Mouse (Mus musculus) cerebellum, adult 11 months (tissue): ENCODE measurements around the gene Ap2s1.
A peak's percentile ranks its signal among the peaks of the same experiment; 100 is the strongest.
"Not testable (repeated sequence)": the region's sequence is repeated elsewhere in the genome, so short reads cannot be mapped to it uniquely, and the experiment has no call there.

Source experiments
- DNase-seq: peaks from one replicate; pipeline ENCODE4 v3.0.0; 2022

Ap2s1 gene

DNA sequence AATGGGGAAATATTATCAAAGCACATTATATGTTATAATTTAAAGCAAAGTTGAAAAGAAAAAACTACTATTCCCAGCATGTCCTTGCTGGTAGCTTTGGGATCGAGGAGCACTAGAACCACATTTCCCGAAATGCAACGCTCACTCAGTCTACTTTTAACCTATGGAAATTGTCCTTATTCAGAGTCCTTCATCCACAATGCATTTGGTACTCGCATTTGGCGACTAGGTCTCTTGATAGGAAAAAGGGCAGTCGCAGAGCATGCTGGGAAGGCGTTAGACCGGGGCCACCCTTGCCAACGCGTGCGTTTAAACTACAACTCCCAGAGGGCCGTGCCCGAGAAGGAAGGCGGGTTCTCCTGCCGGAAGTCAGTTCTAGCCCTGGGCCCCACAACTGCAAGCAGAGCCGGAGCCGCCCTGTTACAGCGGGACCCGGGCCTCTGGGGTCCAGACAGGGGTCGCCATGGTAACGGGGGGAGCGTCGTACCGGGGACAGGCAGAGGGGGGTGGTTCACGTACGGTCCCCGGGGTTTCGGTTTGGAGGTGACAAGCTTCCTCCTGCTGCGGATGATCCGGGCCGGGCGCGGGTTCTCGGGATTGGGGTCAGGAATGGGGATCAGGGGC is at the start of gene Ap2s1:
Gene Ap2s1 (plus strand): TSS at position 338 of the 624 bp plus-strand sequence.
- peak; percentile 97 for DNase-seq

DNA sequence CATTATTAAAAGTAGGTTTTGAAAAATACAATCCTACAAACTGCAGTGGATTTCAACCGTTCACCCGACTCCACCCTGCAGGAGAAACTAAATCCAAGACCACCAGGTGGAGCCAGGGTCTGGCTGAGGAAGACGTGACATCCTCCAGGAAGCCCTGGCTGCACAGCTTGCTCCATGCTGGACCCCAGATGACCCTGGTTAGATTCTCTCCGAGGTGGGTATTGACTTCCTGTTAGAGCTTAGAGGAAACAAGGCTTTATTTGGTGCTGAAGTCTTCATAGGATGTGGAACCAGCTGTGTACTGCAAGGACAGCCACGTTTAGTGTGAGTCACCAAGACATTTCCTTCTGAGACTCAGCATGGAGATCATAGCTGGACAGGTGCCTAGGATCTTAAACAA is 49.0 kb upstream of the Ap2s1 start:
- DNase-seq = no peak

DNA sequence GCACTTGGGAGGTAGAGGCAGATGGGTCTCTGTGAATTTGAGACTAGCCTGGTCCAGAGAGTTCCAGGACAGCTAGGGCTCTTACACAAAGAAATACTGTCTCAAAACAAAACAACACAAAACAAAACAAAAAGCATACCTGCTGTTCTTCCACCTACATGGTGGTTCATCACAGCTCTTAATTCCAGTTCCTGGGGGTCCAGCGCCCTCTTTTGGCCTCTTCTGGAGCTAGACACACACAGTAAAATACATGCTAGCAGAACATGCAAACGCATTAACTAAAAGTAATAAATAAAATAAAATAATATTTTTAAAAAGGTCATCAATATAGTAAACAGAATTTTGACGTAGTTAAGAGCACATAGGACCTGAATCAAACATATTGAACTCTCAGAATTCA is 43.2 kb upstream of the Ap2s1 start:
- no peak for DNase-seq

DNA sequence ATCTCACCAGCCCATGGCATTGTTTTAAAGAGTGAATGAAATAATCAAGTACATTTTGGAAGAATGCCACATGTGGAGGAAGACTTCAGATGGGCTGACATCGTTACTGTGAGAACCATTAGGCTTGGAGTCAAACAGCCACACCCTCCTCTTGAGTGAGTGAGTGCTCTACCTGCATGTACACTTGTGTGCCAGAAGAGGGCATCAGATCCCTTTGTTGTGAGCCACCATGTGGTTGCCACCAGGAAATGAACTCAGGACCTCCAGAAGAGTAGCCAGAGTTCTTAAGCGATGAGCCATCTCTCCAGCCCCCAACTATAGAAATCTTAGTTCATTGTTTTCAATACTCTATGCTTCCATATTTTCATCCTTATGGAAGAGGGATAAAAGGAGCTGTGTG is 39.2 kb upstream of the Ap2s1 start:
- DNase-seq = no peak

DNA sequence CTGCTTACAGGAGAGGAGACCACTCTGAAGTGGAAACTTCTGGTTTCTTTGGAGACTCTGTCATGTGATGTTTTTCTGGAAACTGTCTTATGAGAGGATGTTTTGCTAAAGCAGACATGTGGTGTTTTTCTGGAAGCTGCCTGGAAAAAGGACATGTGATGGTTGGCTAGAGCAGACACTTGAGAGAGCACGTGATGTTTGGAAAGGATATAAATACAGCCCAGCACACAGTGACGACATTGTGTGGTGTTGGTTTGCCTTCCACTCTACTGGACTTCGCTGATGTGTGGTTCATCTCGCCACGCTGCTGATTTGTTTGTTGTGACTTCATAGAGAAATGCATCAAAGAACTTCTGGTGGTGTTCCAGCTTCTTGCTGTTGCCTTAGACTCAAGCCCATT is 37.6 kb upstream of the Ap2s1 start:
- no peak for DNase-seq

DNA sequence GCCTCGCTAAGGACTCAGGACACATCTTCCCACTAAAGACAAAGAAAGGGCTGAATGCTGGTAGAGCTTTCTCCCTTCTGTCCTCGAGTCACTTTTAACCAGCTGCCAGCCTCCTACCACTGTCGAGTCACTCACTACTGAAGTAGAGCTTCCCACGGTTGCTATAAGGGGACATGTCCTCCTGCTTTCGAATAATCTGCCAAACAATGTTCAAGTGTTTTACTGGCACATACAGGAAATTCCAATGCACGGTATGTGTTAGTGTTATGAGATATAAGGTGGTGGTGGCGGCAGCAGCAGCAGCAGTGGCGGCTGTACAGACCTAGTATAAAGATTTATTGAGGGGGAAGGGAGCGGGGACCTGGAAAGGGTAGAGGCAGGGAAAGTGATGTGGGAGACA is 31.8 kb upstream of the Ap2s1 start:
- no peak for DNase-seq

DNA sequence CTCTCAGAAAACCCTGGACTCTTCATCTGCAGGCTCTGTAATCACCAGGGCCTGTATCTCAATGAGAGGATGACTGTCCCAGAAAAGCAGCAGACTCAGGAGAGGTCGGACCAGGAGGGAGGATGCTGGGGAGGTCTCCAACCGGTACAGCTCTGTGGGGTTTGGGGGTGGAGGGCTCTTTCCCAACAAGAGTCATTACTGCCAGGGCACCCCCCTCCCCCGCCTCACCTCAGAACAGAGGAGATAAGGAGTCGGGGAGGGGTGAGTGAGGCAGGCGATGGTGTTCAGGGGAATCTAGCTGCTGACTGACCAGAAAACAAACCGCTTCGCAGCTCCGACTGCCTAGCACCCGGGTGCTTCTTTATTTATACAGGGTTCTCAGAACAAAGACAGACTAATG is 30.0 kb upstream of the Ap2s1 start:
- no peak for DNase-seq

DNA sequence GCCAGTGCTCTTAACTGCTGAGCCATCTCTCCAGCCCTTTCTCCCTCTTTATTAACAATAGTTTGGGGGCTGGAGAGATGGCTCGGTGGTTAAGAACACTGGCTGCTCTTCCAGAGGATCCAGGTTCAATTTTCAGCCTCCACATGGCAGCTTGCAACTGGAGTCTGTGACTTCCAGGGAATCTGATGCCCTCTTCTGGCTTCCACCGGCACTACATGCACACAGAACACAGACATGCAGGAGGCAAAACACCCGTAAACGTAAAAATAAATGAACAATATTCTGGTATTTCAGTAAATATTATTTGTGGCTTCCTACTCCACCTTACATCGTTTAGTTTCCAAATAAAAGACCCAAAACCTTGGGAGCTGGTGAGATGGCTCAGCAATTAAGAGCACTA is 27.6 kb upstream of the Ap2s1 start:
- no peak for DNase-seq

DNA sequence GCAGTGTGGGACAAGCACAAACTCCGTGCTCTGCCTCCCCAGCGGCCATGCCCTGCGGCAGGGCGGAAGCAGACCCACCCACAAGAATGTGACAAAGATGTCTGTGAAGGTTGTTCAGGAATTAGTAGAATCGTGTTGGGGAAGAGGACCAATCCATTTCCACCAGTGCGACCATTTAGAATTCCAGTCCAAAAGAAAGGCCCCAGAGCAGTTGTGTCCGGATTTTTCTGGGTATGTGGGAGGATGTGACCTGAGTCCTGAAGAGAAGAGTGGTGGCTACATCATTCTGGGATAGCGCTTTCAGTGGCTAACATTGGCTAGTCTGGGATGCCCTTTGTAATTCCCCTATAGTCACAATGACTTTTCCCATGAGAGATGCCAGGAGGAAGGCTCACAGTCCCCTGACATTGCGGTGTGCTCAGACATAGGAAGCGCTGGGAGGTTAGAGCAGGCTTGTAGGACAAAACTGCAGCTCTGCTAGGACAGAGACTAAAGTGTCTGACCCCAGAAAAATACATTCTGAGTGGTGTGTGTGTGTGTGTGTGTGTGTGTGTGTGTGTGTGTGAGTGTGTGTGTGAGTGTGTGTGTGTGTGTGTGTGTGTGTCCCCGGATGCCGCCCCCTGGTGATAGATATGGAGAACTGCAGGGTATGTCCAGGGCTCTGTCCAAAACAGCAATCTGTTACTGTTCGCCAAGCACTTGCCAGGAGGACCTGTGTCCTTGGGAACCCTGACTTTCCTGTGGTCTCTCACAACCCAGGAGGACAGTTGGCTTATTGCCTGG is 25.4 kb upstream of the Ap2s1 start:
- DNase-seq = no peak

DNA sequence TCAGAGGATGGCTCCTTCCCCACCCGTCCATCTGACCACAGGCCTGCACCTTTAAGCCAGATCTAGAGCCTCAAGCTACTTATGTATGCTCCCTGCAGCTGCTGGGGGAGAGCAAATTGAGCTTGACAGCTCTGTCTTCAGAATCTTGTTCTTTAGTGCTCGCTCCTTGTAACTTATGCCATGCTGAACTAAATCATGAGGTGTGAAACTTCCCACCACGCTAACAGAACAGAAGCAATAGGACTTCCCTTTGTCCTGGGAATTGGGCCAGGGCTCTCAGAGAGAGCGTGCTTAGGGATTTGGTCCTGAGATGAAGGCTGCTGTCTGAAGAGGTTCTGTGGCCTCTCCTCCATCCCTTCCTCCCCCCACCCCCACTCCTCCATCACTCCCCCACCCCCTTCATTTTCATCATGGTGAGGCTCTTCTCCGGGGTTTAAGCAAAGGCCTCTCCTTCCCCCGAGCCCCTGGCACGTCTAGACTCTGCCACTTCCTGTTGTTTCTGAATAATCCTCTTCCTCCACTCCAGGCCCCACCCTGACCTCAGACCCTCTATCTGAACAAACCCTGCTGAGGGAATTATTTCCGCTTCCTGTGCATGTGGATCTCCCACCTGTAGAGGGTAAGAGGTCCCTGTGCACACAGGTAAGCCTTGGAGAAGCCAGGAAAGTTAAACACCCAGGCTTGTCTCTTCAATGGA is 21.6 kb upstream of the Ap2s1 start:
- DNase-seq = not testable (repeated sequence)

DNA sequence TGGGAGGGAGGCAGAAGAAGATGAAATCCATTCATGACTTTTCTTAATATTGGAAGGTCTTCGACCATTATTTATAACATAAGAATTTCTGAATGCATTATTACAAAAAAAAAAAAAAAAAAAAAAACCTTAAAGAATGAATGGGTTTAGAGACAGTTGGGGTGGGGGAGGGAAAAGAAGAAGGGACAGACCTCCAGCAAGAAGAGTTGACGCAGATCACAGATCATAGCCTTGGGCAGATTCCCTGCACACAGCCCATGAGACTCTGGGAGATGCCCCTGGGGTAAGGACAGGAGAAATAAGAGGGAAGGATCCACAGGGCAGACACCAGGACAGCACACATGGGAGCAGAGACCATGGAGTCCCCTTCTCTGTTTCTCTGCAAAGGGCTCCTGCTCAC is 16.6 kb upstream of the Ap2s1 start, which contains the start of gene Ceacam9:
Gene Ceacam9 (plus strand): TSS at position 301 of the 400 bp plus-strand sequence.
- no peak for DNase-seq

DNA sequence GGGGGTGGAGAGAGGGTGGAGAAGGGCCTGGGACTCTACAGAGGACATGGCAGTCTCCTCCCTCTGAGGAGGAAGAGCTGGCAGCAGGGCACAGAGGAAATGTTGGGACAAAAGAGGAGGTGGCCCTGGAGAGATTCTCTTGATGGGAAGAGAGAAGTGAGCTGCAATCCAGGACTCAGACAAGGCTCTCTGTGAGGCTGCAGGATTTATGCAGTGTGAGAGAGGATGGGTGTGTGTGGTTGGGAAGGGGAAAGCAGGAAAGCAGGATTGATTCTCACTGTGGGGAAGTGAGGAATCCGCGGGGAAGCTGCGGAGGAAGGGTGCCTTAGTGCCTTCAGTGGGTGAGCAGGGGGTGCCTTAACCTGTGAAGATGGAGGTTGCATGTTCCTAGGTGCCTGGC is 15.7 kb upstream of the Ap2s1 start:
- not testable (repeated sequence) for DNase-seq

DNA sequence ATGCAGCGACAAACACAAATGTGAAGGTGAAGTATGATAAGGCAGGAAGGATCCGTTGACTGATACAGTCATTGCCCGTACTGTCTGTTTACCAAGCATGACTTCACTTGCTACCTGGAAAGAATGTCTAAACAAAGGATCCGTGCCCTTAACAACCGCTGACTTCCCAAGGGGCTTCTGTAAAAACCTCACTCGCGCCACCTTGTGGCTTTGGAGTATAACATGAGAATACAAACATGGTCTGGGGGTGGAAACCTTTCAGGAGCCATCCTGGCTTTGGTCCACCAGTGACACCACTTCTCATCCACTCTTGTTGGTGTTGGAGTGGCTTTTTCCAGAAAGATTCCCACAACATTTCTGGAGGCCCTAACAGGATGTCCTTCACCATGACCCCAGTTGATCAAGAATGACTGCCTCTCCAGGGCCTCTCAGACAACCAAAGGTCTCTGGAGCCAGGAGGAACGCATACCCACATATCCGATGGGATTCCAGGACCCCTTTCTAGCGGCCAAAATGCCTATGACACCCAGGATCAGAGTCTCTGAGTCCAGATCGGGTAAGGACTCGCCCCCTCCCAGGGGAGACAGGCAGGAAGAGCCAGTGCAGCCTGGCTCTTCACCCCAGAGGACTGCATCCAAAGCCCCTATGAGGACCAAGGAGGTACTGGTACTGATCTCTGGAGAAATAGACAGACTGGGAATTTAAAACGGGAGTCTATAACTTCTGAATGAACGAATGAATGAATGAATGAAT is 9.4 kb upstream of the Ap2s1 start:
- DNase-seq = no peak

DNA sequence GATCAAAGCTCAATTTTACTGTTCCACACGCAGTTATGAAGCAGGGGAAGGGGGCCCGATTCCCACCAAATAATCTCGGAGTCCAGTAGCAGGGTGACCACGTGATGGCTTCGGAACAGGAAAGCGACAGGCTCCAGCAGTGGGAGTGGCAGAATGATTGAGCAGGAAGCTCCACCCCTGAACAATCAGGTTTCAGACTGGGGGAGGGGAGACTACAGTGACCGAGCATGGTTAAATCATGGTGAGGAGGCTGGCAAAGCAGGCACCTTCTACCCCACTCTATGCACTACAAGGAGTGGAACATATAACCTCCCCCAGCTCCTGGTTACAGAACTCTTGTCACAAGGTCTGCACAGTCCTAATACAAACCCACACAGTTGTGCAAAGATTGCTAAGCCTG is 8.6 kb upstream of the Ap2s1 start:
- not testable (repeated sequence) for DNase-seq

DNA sequence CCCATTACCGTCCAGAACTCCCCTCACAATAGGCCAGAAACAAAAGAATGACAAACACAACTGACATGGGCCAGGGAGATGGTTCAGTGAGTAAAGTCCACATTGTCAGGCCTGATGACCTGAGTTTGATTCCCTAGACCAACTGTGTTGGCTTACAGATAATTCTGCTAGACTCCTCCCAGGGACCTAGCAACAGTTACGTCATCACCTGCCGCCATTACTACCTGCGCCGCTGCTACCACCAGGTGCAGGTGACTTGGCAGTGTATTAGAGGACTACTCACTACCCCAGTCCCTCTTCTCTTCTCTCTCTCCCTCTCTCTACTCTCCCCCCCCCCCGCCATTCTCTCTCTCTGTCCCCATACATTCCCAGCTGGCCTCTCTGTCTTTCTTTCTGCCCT is 7.4 kb upstream of the Ap2s1 start:
- no peak for DNase-seq

DNA sequence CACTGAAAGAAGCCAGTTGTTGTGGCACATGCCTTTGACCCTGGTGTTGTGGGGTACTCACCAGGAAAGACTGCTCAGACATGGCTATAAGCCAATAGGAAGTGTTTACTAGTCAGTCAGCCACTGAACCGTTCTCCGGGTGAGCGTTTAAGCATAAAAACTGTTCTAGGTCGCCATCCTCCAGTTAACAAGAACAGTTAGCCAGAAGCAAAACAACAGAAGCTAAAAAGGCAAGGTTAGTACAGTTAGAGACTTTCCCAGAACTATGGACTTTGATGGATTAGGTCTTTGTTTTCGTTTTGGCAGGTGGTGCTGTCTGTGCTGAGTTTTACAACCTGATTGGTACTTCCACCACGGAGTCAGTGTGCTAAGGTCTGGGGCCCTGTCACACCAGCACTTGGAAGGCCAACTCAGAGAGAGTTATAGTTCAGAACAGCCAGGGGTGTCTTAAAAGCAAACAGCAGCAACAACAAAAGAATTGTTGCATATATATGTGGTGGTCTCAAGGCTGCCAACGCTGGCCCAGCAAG is 6.3 kb upstream of the Ap2s1 start:
- DNase-seq = no peak

DNA sequence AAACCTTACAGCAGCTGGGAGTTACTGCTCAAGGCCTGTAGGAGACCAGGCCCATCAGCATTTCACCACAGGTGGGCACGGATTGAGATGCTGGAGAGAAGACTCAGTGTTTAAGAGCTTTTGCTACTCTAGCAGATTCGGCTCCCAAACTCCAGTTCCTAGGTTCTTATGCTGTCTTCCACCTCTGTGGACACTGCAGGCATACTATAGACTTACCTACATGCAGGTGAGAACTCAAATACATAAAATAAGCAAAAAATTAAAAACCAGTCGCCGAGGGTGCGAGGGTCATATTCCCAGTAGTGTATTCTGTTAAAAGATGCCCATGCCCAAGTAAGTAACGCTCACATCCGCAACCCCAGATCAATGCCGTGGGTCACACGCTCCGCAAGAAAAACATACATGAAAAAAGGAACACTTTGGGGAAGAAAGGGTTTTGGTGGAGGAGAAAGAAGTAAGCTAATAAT is 571 bp upstream of the Ap2s1 start:
- DNase-seq = peak; percentile 37

DNA sequence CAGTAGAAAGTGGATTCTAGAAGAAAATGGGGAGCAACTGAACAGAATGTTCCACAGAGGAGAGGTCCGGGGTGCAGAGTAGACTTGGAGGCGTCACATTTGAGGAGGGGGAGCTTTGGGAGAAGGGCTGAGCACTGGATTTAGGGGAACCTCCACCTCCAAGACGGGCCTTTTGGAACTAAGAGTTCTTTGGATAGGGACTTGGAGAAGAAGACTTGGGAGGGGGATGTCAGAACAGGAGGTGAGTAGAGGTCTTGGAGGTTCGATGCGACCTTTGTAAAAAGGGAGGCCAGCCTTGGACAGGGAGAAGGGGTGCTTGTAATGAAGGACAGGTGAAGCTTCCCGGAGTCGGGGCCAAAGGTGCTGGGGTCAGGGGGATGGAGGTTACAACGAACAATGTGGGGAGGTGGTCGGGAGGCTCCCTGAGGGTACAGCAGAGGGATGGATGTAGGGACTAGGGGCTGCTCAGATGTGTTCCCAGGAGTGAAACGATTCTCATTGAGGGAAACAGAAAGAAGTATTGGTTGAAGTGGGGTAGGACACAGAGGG is 920 bp downstream of the Ap2s1 start:
- DNase-seq = peak; percentile 26

DNA sequence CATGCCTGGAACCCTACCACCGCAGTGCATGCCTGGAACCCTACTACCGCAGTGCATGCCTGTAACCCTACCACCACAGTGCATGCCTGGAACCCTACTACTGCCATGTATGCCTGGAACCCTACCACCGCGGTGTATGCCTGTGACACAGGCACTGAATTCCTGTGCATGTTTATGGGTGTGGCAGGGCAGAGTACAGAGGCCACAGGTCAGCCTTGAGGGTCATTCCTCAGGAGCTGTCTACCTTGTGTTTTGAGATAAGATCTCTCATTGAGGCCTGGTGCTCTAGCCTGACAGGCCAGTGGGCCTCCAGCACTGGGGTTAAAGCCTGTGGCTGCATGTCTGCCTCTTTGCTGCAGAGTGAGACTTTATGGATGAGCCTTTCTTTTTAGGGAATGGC is 7.2 kb downstream of the Ap2s1 start:
- DNase-seq = no peak

DNA sequence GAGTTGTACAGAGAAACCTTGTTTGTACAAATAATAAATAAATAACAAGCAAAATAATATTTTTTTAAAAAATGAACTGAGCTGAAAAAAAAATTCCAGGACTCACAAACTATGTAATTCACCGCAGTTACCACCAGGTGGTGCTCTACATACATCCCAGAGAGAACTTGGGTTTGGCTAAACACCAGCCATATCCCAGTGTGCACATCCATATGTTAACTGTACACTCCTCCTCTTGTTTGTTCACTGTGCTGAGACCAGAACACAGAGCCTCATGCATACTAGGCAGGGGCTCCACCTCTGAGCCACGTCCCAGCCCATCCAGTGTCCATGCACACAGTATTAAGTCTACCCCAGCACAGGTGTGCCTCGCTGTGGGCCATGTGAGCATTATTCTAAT is 7.9 kb downstream of the Ap2s1 start:
- DNase-seq = peak; percentile 42

DNA sequence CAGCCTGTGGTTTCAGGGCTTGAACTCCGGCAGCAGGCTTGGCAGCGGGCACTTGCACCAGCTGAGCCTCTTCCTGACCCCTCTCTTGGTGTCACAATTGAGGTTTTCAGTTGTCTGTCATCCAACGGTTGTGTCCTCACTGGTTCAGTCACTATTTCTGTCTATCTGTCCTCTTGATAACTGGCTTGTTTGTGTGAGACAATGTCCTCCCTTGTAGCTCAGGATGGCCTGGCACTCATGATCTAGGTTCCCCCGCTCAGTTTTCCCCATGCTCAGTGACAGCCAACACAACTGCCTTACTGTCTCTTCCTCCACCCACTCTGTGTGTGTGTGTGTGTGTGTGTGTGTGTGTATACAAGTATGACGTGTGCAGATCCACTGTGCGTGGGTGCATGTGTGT is 9.4 kb downstream of the Ap2s1 start:
- DNase-seq = no peak

DNA sequence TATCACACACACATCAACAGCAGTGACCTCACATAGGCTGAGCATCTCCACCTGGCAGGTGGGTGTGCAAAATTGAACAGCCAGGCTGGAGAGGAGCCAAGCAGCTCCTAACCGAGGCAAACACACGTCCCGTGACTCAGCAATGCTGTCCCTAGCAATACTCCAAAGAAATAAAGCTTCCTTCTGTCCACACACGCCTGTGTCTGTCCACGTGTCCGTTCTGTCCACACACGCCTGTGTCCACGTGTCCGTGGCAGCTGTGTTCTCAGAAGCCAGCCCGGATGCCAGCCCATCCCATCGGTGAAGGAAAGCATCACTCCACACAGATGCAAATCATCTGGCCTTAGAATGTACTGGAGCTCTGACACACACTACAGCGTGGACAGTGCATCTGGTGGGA is 13.8 kb downstream of the Ap2s1 start:
- no peak for DNase-seq
